Mouse (Mus musculus): ENCODE measurements around the gene Lgalsl. TPM values are rescaled to one million over a fixed set of nuclear protein-coding genes. Genes with fewer than 3 reads are reported as not detected.

Lgalsl gene
- total RNA-seq (2014; rRNA removed) (80.0 and 83.7 TPM in 2 replicates), polyA plus RNA-seq (2015; fragmentation: Nextera tagmentation; extraction: Ambion mirVana) (80.0 and 81.8 TPM in 2 replicates)

DNA sequence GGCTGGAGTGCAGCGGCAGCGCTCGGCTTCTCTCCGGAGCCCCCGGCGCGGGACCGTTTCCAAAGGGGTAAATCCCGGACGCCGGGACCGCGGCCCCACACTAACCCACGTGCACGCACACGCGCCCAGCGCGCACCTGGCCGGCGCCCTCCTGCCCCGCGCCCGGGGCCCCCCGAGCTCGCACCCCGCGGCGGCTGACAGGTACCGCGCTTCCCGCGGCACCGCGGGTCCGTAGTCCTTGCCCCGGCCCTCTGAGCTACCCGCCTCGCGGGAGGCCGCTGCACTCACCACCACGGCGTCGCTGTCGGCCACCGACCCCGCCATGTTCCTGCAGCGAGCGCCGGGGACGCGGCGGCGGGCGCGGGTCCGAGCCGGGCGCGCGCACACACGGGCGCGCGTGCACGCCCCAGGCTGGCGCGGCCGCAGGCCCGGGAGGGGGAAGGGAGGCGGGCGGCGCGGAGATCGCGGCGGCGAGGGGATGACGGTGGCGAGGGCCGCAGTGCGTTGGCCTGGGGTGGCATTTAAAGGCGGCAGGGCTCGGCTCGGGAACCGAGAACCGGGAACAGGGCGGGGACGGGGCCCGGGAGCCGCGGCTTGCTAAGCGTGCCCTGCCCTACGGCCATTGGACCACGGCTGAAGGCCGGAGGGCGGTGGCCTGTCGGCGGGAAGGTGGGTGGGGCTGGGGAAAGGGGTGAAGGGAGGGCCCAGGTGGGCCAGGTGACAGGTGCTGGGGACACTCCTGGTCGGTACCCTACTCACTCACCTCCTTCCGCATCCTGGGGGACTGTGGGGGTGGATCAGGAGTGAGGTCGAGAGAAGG is at the start of gene Lgalsl:
Gene Lgalsl, minus strand, starts transcription at position 371 of the 820 bp plus-strand sequence.
- under 1% methylated on average over 99 of the region's 102 CpGs for whole genome bisulfite sequencing
- H3K4me1 ChIP-seq (ENCODE audit: insufficient read depth, low read length) = no peaks in the 10 kb centered on the region
- no peaks in the 10 kb centered on the region for H3K9me3 ChIP-seq (ENCODE audit: low read length)
- H3K9ac ChIP-seq (replicated peaks; ENCODE audit: low read length) = peak within 1 kb of the TSS; percentile 98
- no peaks in the 10 kb centered on the region for H3K27me3 ChIP-seq (ENCODE audit: insufficient read depth, low read length)
- ATAC-seq (peak; percentile 87), DNase-seq (ENCODE audit: low spot score) (peak; percentile 87)
- peak within 1 kb of the TSS; percentile 98 for H3K27ac ChIP-seq
- TF ChIP-seq CTCF (IDR thresholded peaks at IDR 0.05; ENCODE audit: low read depth) = no peak
- H3K36me3 ChIP-seq (ENCODE audit: insufficient read depth, low read length) = peaks cover 12% of the 10 kb centered on the region; the same call in 1 of the 2 replicates
- H3K4me3 ChIP-seq (ENCODE audit: low read length) = peak within 1 kb of the TSS; percentile 93
- H3K4me2 ChIP-seq (ENCODE audit: low read depth, low read length) = peak within 1 kb of the TSS; percentile 65

DNA sequence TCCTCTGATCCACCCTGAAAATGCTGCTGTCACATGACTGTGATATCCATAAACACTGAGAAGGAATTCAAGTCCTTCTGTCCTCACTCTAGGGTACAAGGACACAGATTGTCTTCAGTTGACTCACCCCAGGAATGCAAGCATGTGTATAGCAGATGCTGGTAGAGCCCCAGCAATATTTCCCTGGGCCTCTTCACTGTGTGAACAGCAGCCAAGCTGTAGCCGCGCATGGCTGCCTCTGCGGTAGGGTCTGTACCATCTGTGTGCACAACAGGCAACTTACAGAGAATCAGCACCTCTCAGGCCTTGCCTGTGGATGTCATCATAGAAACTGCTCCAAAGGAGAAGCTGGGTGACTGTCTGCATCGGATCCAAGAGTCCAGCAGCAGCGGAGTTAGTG is 47.8 kb upstream of the Lgalsl start:
- Histone ChIP-seq H3K27me3 (ENCODE audit: insufficient read depth, low read length) (no peaks in the 10 kb centered on the region), H3K4me2 (ENCODE audit: low read depth, low read length) (no peak overlapping the region), H3K9ac (replicated peaks; ENCODE audit: low read length) (no peak overlapping the region), H3K9me3 (ENCODE audit: low read length) (no peaks in the 10 kb centered on the region), H3K4me1 (ENCODE audit: insufficient read depth, low read length) (no peaks in the 10 kb centered on the region; the same call in 1 of the 2 replicates), H3K4me3 (ENCODE audit: low read length) (no peak overlapping the region), H3K36me3 (ENCODE audit: insufficient read depth, low read length) (no peaks in the 10 kb centered on the region), H3K27ac (no peak overlapping the region)
- DNase-seq (ENCODE audit: low spot score) (peak; percentile 65), ATAC-seq (peak; percentile 93)
- 52% methylated on average over 5 of the region's 5 CpGs for whole genome bisulfite sequencing
- no peak for TF ChIP-seq CTCF (IDR thresholded peaks at IDR 0.05; ENCODE audit: low read depth)

DNA sequence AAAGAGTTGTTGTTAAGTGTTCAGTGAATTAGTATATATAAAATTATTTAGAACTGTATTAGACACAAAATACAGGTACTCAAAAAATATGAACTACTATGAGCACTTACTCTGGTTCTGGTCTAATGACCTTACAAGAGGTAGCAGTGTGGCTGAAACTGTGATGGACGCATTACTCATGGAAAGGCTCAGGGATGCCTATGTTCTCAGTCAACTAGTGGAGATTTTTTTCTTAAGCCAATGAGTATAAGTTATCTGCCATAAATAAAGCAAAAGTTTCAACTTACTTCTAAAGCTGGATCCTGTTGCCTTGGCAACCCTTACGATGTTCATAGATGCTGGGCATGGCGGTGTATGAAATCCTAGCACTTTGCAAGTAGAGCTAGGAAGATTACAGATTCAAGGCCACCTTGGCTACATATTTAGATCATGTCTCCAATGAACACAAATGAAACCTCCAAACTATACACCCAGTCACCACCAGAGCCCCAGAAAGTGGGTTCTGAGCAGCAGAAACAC is 46.8 kb upstream of the Lgalsl start:
- Histone ChIP-seq H3K27me3 (ENCODE audit: insufficient read depth, low read length) (no peaks in the 10 kb centered on the region), H3K9me3 (ENCODE audit: low read length) (no peaks in the 10 kb centered on the region), H3K9ac (replicated peaks; ENCODE audit: low read length) (no peak overlapping the region), H3K4me2 (ENCODE audit: low read depth, low read length) (no peak overlapping the region), H3K27ac (no peak overlapping the region), H3K4me3 (ENCODE audit: low read length) (no peak overlapping the region), H3K36me3 (ENCODE audit: insufficient read depth, low read length) (no peaks in the 10 kb centered on the region), H3K4me1 (ENCODE audit: insufficient read depth, low read length) (no peaks in the 10 kb centered on the region; the same call in 1 of the 2 replicates)
- no peak for TF ChIP-seq CTCF (IDR thresholded peaks at IDR 0.05; ENCODE audit: low read depth)
- 80% methylated on average over 3 of the region's 3 CpGs for WGBS
- ATAC-seq (no peak), DNase-seq (ENCODE audit: low spot score) (no peak)

DNA sequence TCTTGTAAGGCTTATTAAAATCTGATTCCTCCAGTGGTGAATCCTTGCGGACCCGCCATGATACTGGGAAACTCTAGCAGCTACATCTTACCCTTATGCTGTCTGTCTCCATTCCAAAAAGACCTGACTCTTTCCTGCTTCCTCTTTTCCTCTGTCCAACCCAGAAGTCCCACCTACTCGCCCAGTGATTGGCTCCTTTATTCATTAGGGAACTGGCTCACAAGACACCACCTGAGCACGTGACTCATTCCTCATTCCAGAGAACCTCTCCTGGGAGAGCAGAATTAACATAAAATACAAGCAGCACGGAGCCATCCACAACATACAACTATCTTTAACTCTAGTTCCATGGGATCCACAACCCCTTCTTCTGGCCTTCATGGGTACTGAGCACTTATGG is 42.5 kb upstream of the Lgalsl start:
- TF ChIP-seq CTCF (IDR thresholded peaks at IDR 0.05; ENCODE audit: low read depth) = no peak
- no peak overlapping the region for H3K4me2 ChIP-seq (ENCODE audit: low read depth, low read length)
- DNase-seq (ENCODE audit: low spot score) = no peak
- H3K9ac ChIP-seq (replicated peaks; ENCODE audit: low read length) = no peak overlapping the region
- H3K36me3 ChIP-seq (ENCODE audit: insufficient read depth, low read length) = no peaks in the 10 kb centered on the region
- 74% methylated on average over 5 of the region's 5 CpGs for whole genome bisulfite sequencing
- no peak overlapping the region for H3K4me3 ChIP-seq (ENCODE audit: low read length)
- no peaks in the 10 kb centered on the region for H3K27me3 ChIP-seq (ENCODE audit: insufficient read depth, low read length)
- no peaks in the 10 kb centered on the region for H3K9me3 ChIP-seq (ENCODE audit: low read length)
- no peak for ATAC-seq
- H3K27ac ChIP-seq = no peak overlapping the region
- no peaks in the 10 kb centered on the region; the same call in 1 of the 2 replicates for H3K4me1 ChIP-seq (ENCODE audit: insufficient read depth, low read length)

DNA sequence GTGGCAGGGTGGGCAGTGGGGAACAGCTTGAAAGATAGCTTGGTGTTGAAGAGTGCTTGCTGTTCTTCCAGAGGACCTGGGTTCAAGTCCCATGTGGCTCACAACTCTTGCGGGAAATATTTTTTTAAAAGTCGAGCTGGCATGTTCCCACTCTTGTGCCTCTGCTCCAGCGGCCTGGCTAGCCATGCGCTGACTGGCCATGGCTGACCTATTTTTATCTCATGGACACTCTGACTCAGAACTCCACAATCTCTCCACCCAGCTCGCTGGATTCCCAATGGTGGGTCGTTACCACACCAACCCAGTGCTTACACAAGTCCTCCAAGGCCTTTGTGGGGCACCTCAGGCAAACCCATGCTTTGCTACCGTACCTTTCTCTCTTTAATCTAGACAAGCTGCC is 42.1 kb upstream of the Lgalsl start:
- ATAC-seq = no peak

DNA sequence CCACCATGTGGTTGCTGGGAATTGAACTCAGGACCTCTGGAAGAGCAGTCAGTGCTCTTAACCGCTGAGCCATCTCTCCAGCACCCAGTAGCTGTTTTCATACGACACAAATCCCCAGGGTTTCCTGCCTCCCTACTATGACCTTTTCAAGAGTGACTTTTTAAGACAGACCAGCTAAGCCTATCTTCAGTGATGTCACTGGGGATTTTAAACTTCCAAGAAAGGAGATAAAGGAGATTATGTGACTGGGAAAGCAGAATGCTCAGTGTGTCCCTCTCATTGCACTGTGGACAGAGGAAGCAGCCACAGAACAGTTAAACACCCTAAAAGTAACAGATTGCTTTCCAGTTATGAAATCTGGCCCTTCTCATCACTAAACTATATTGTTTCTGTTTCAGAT is 41.6 kb upstream of the Lgalsl start:
- Histone ChIP-seq H3K4me1 (ENCODE audit: insufficient read depth, low read length) (no peaks in the 10 kb centered on the region), H3K4me3 (ENCODE audit: low read length) (no peak overlapping the region), H3K9ac (replicated peaks; ENCODE audit: low read length) (no peak overlapping the region), H3K9me3 (ENCODE audit: low read length) (no peaks in the 10 kb centered on the region), H3K4me2 (ENCODE audit: low read depth, low read length) (no peak overlapping the region), H3K27me3 (ENCODE audit: insufficient read depth, low read length) (no peaks in the 10 kb centered on the region), H3K27ac (no peak overlapping the region), H3K36me3 (ENCODE audit: insufficient read depth, low read length) (no peaks in the 10 kb centered on the region)
- no peak for ATAC-seq
- no peak for TF ChIP-seq CTCF (IDR thresholded peaks at IDR 0.05; ENCODE audit: low read depth)
- 86% methylated on average over 2 of the region's 2 CpGs for WGBS
- no peak for DNase-seq (ENCODE audit: low spot score)

More for the DNA sequence above, 42.1 kb upstream of the Lgalsl start:
- H3K4me3 ChIP-seq (ENCODE audit: low read length) = no peak overlapping the region
- H3K27ac ChIP-seq = no peak overlapping the region
- H3K9ac ChIP-seq (replicated peaks; ENCODE audit: low read length) = no peak overlapping the region
- 91% methylated on average over 7 of the region's 7 CpGs for WGBS
- H3K4me1 ChIP-seq (ENCODE audit: insufficient read depth, low read length) = no peaks in the 10 kb centered on the region
- H3K27me3 ChIP-seq (ENCODE audit: insufficient read depth, low read length) = no peaks in the 10 kb centered on the region
- TF ChIP-seq CTCF (IDR thresholded peaks at IDR 0.05; ENCODE audit: low read depth) = no peak
- no peak overlapping the region for H3K4me2 ChIP-seq (ENCODE audit: low read depth, low read length)
- DNase-seq (ENCODE audit: low spot score) = no peak
- no peaks in the 10 kb centered on the region for H3K36me3 ChIP-seq (ENCODE audit: insufficient read depth, low read length)
- no peaks in the 10 kb centered on the region for H3K9me3 ChIP-seq (ENCODE audit: low read length)

DNA sequence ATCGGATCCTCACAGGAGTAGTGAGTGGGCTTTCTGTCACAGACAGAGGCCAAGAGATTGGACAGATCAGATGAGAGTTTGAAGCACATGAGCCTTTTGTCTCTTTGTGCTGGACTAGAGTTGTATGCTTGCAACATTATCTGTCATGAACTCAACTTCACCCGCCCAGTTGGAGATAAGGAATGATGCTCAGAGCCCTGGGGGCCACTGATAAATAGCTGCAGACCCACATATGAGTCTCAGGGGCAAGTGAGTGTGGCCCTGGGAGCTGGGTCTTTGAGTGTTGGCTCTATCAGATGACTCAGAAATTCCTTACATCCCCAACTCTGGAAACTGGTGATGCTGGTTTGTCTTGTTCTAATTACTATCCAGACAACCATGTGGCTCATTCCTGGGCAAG is 39.1 kb upstream of the Lgalsl start:
- Histone ChIP-seq H3K36me3 (ENCODE audit: insufficient read depth, low read length) (no peaks in the 10 kb centered on the region), H3K4me2 (ENCODE audit: low read depth, low read length) (no peak overlapping the region), H3K9ac (replicated peaks; ENCODE audit: low read length) (no peak overlapping the region), H3K27me3 (ENCODE audit: insufficient read depth, low read length) (no peaks in the 10 kb centered on the region), H3K4me3 (ENCODE audit: low read length) (no peak overlapping the region), H3K4me1 (ENCODE audit: insufficient read depth, low read length) (no peaks in the 10 kb centered on the region), H3K9me3 (ENCODE audit: low read length) (no peaks in the 10 kb centered on the region), H3K27ac (no peak overlapping the region)
- no peak for ATAC-seq
- no peak for DNase-seq (ENCODE audit: low spot score)
- no peak for TF ChIP-seq CTCF (IDR thresholded peaks at IDR 0.05; ENCODE audit: low read depth)
- WGBS = 84% methylated on average over 2 of the region's 2 CpGs
